Mouse (Mus musculus): ENCODE measurements around the gene Arhgef25. TPM values are rescaled to one million over a fixed set of nuclear protein-coding genes. Genes with fewer than 3 reads are reported as not detected.

Arhgef25 gene
- polyA plus RNA-seq, 1 experiment from 2014 or later = 24.2 TPM

GRCm38 (mm10) chr10:127185101-127185500 lies 4.8 kb downstream of the Arhgef25 start:
- H3K4me1 ChIP-seq (ENCODE audit: control insufficient read depth, insufficient read depth, low read length) = peaks cover 26% of the 10 kb centered on the region
- H3K27me3 ChIP-seq (ENCODE audit: control insufficient read depth, insufficient read depth, low read length) = 0 out of 2 replicates have a peak, but pooled peaks cover 3% of the 10 kb centered on the region
- no peaks in the 10 kb centered on the region; the same call in 1 of the 2 replicates for H3K36me3 ChIP-seq (ENCODE audit: control insufficient read depth, insufficient read depth, low read length)
- no peaks in the 10 kb centered on the region for H3K9me3 ChIP-seq (ENCODE audit: control insufficient read depth, low read length)
- no peak overlapping the region for H3K4me3 ChIP-seq (ENCODE audit: low read depth, low read length)
- ATAC-seq (ENCODE audit: low read depth) = no peak
- 0 out of 2 replicates have a peak overlapping the region, but pooled peaks have one; percentile 11 for H3K9ac ChIP-seq (replicated peaks; ENCODE audit: low read depth, low read length)
- H3K27ac ChIP-seq (ENCODE audit: low read depth, low read length) = no peak overlapping the region
- H3K4me2 ChIP-seq (ENCODE audit: low read depth, low read length) = no peak overlapping the region
- 70% methylated on average over 9 of the region's 9 CpGs for WGBS

GRCm38 (mm10) chr10:127183759-127184158 lies 6.1 kb downstream of the Arhgef25 start:
- WGBS = 14% methylated on average over 20 of the region's 20 CpGs
- Histone ChIP-seq H3K36me3 (ENCODE audit: control insufficient read depth, insufficient read depth, low read length) (no peaks in the 10 kb centered on the region; the same call in 1 of the 2 replicates), H3K9me3 (ENCODE audit: control insufficient read depth, low read length) (no peaks in the 10 kb centered on the region), H3K9ac (replicated peaks; ENCODE audit: low read depth, low read length) (no peak overlapping the region), H3K27ac (ENCODE audit: low read depth, low read length) (no peak overlapping the region), H3K4me1 (ENCODE audit: control insufficient read depth, insufficient read depth, low read length) (peaks cover 16% of the 10 kb centered on the region; the same call in 1 of the 2 replicates), H3K4me2 (ENCODE audit: low read depth, low read length) (peak overlapping the region; percentile 8; the same call in 1 of the 2 replicates), H3K27me3 (ENCODE audit: control insufficient read depth, insufficient read depth, low read length) (peaks cover 8% of the 10 kb centered on the region; the same call in 1 of the 2 replicates), H3K4me3 (ENCODE audit: low read depth, low read length) (no peak overlapping the region)
- ATAC-seq (ENCODE audit: low read depth) = no peak

- H3K4me3 ChIP-seq (ENCODE audit: low read depth, low read length) = no peak overlapping the region
- ATAC-seq (ENCODE audit: low read depth) = no peak
- whole genome bisulfite sequencing = 82% methylated on average over 4 of the region's 4 CpGs
- peaks cover 16% of the 10 kb centered on the region for H3K27me3 ChIP-seq (ENCODE audit: control insufficient read depth, insufficient read depth, low read length)
- no peak overlapping the region for H3K27ac ChIP-seq (ENCODE audit: low read depth, low read length)
- no peak overlapping the region for H3K9ac ChIP-seq (replicated peaks; ENCODE audit: low read depth, low read length)
- no peaks in the 10 kb centered on the region; the same call in 1 of the 2 replicates for H3K36me3 ChIP-seq (ENCODE audit: control insufficient read depth, insufficient read depth, low read length)
- H3K9me3 ChIP-seq (ENCODE audit: control insufficient read depth, low read length) = no peaks in the 10 kb centered on the region
- no peak overlapping the region for H3K4me2 ChIP-seq (ENCODE audit: low read depth, low read length)
- H3K4me1 ChIP-seq (ENCODE audit: control insufficient read depth, insufficient read depth, low read length) = peaks cover 24% of the 10 kb centered on the region
Measured at GRCm38 (mm10) chr10:127182624-127183023, 7.3 kb downstream of the Arhgef25 start.

GRCm38 (mm10) chr10:127181566-127181965 lies 8.3 kb downstream of the Arhgef25 start:
- Histone ChIP-seq H3K9me3 (ENCODE audit: control insufficient read depth, low read length) (no peaks in the 10 kb centered on the region), H3K4me1 (ENCODE audit: control insufficient read depth, insufficient read depth, low read length) (peaks cover 20% of the 10 kb centered on the region), H3K36me3 (ENCODE audit: control insufficient read depth, insufficient read depth, low read length) (no peaks in the 10 kb centered on the region; the same call in 1 of the 2 replicates), H3K27ac (ENCODE audit: low read depth, low read length) (no peak overlapping the region), H3K4me3 (ENCODE audit: low read depth, low read length) (no peak overlapping the region), H3K27me3 (ENCODE audit: control insufficient read depth, insufficient read depth, low read length) (peaks cover 16% of the 10 kb centered on the region), H3K9ac (replicated peaks; ENCODE audit: low read depth, low read length) (no peak overlapping the region), H3K4me2 (ENCODE audit: low read depth, low read length) (no peak overlapping the region)
- no peak for ATAC-seq (ENCODE audit: low read depth)
- 61% methylated on average over 6 of the region's 6 CpGs for WGBS

- H3K27ac ChIP-seq (ENCODE audit: low read depth, low read length) = no peak overlapping the region
- H3K9ac ChIP-seq (replicated peaks; ENCODE audit: low read depth, low read length) = no peak overlapping the region
- 15% methylated on average over 3 of the region's 3 CpGs for WGBS
- H3K36me3 ChIP-seq (ENCODE audit: control insufficient read depth, insufficient read depth, low read length) = no peaks in the 10 kb centered on the region; the same call in 1 of the 2 replicates
- no peak overlapping the region for H3K4me2 ChIP-seq (ENCODE audit: low read depth, low read length)
- H3K4me3 ChIP-seq (ENCODE audit: low read depth, low read length) = no peak overlapping the region
- H3K27me3 ChIP-seq (ENCODE audit: control insufficient read depth, insufficient read depth, low read length) = peaks cover 18% of the 10 kb centered on the region
- H3K4me1 ChIP-seq (ENCODE audit: control insufficient read depth, insufficient read depth, low read length) = peaks cover 20% of the 10 kb centered on the region
- no peaks in the 10 kb centered on the region for H3K9me3 ChIP-seq (ENCODE audit: control insufficient read depth, low read length)
- no peak for ATAC-seq (ENCODE audit: low read depth)
Measured at GRCm38 (mm10) chr10:127180695-127181047, 9.2 kb downstream of the Arhgef25 start.

- WGBS = 2% methylated on average over 34 of the region's 34 CpGs
- peak within 1 kb of the TSS; percentile 35 for H3K4me2 ChIP-seq (ENCODE audit: low read depth, low read length)
- H3K36me3 ChIP-seq (ENCODE audit: control insufficient read depth, insufficient read depth, low read length) = no peaks in the 10 kb centered on the region
- no peak for ATAC-seq (ENCODE audit: low read depth)
- no peak within 1 kb of the TSS; the same call in 1 of the 2 replicates for H3K9ac ChIP-seq (replicated peaks; ENCODE audit: low read depth, low read length)
- H3K4me1 ChIP-seq (ENCODE audit: control insufficient read depth, insufficient read depth, low read length) = peaks cover 20% of the 10 kb centered on the region
- no peaks in the 10 kb centered on the region for H3K9me3 ChIP-seq (ENCODE audit: control insufficient read depth, low read length)
- H3K4me3 ChIP-seq (ENCODE audit: low read depth, low read length) = peak within 1 kb of the TSS; percentile 10; the same call in 1 of the 2 replicates
- H3K27me3 ChIP-seq (ENCODE audit: control insufficient read depth, insufficient read depth, low read length) = peaks cover 18% of the 10 kb centered on the region
- no peak within 1 kb of the TSS for H3K27ac ChIP-seq (ENCODE audit: low read depth, low read length)
Measured at GRCm38 (mm10) chr10:127179871-127180694, 9.8 kb downstream of the Arhgef25 start, which contains the start of gene Slc26a10. Slc26a10 (minus strand) TSS chr10:127180645.

GRCm38 (mm10) chr10:127178286-127179027 lies 11.4 kb downstream of the Arhgef25 start:
- 3% methylated on average over 41 of the region's 41 CpGs for WGBS
- Histone ChIP-seq H3K27me3 (ENCODE audit: control insufficient read depth, insufficient read depth, low read length) (peaks cover 18% of the 10 kb centered on the region), H3K4me1 (ENCODE audit: control insufficient read depth, insufficient read depth, low read length) (peaks cover 13% of the 10 kb centered on the region), H3K4me2 (ENCODE audit: low read depth, low read length) (peak overlapping the region; percentile 32; the same call in 1 of the 2 replicates), H3K27ac (ENCODE audit: low read depth, low read length) (no peak overlapping the region), H3K9me3 (ENCODE audit: control insufficient read depth, low read length) (no peaks in the 10 kb centered on the region), H3K4me3 (ENCODE audit: low read depth, low read length) (peak overlapping the region; percentile 5; the same call in 1 of the 2 replicates), H3K9ac (replicated peaks; ENCODE audit: low read depth, low read length) (no peak overlapping the region), H3K36me3 (ENCODE audit: control insufficient read depth, insufficient read depth, low read length) (no peaks in the 10 kb centered on the region)
- no peak for ATAC-seq (ENCODE audit: low read depth)

GRCm38 (mm10) chr10:127177719-127178118 lies 12.2 kb downstream of the Arhgef25 start:
- 1% methylated on average over 23 of the region's 23 CpGs for WGBS
- Histone ChIP-seq H3K9ac (replicated peaks; ENCODE audit: low read depth, low read length) (0 out of 2 replicates have a peak overlapping the region, but pooled peaks have one; percentile 13), H3K27me3 (ENCODE audit: control insufficient read depth, insufficient read depth, low read length) (peaks cover 18% of the 10 kb centered on the region), H3K36me3 (ENCODE audit: control insufficient read depth, insufficient read depth, low read length) (no peaks in the 10 kb centered on the region), H3K4me2 (ENCODE audit: low read depth, low read length) (peak overlapping the region; percentile 32), H3K9me3 (ENCODE audit: control insufficient read depth, low read length) (no peaks in the 10 kb centered on the region), H3K4me3 (ENCODE audit: low read depth, low read length) (peak overlapping the region; percentile 5; the same call in 1 of the 2 replicates), H3K27ac (ENCODE audit: low read depth, low read length) (no peak overlapping the region), H3K4me1 (ENCODE audit: control insufficient read depth, insufficient read depth, low read length) (peaks cover 13% of the 10 kb centered on the region)
- peak; percentile 56 for ATAC-seq (ENCODE audit: low read depth)
